Mouse (Mus musculus) gastrocnemius, adult 8-10 months (tissue): ENCODE data around the gene Scn10a. TPM values are rescaled to one million over a fixed set of nuclear protein-coding genes. Genes with fewer than 3 reads are reported as not detected.

Experiments used
- DNase-seq, 2 experiments: peaks; one replicate each; pipeline ENCODE4 v3.0.0; 2022; ENCODE audit warnings: low spot score in 2 of 2
- total RNA-seq, 4 experiments: library from RNA; stranded (reverse); gene quantifications; 2 replicates each; pipeline ENCODE4 v1.2.4; 2022

Gene Scn10a
- total RNA-seq, 4 experiments from 2014 or later, result not detected

GRCm38 (mm10) chr9:119634216-119634843 lies 84.8 kb downstream of the Scn10a start:
- no peak for DNase-seq

- no peak for DNase-seq
These were observed 85.6 kb downstream of the Scn10a start for GRCm38 (mm10) chr9:119633475-119633874.

GRCm38 (mm10) chr9:119632801-119633200 lies 86.3 kb downstream of the Scn10a start:
- DNase-seq, result no peak

DNA sequence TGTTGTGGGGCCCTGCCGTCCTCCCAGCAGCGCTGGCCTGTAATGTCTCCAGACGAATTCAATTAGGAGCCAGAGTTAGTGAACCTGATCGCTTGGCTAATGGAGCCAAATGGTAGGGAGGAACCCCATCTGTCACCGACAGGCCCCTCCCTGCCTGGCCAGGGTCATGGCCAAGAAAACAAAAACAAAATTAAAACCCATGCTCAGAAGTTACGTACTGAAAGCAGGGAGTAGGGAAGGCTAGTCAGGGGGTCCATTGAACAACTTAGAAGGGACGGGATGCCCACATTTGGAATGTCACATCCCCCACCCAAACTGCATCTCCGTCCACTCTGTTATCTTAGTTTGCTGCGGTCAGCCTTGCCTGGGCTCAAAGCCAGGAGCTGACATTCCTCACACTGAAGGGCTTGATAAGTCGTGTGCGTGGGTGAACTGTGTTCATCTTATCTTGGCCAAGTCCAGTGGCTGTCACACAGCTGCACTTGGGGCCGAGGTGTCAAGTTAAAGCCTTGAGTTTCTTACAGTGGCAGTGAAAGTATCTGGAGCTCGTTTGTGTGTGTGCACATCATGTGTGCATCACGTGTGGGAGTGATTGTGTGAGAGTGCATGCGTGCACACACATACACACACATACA lies 87.1 kb downstream of the Scn10a start:
- no peak for DNase-seq

DNA sequence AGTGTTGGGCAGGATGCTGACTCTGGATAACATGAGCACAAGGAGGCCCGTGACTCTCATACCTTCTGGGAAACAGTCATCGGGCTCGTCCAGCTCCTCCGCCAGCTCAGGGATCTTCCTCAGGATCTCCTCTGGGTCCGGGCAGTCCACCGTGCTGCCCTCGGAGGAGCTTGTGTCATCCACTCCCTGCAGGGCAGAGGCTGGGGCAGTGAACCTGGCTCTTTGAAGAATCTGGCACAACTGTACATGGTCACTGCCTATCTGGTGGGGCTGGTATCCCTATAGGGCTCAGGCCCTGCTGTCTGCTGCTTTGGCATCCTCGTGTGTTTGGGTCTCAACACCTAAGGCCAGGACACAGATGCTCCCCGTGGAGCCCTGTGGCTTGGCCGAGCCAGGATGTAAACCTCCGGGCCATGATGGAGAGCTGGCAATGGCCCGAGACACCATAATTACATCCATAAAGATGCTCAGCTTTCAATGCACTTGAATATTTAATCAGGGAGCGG lies 87.7 kb downstream of the Scn10a start:
- no peak for DNase-seq

GRCm38 (mm10) chr9:119628690-119629268 lies 90.3 kb downstream of the Scn10a start:
- DNase-seq, result no peak

GRCm38 (mm10) chr9:119627227-119627626 lies 91.9 kb downstream of the Scn10a start:
- DNase-seq, result no peak

DNA sequence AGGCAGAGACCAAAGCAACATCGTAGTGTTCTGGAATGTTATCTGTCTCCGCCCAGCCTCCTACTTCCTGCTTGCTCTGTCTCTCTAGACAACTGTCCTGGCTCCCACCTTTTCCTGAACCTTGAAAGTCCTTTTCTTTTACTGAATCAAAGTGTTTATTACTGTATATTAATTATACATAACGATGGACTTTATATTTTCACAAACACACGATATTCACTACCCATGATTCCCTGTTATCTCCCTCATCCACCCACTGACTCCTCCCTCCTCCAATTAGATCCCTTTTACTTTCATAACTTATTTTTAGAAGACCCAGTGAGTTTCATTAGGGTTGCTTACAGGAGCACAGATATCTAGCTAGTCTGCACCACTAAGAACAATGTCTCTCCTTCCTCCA lies 95.0 kb downstream of the Scn10a start:
- no peak for DNase-seq

- DNase-seq, result no peak
These were observed 104.3 kb downstream of the Scn10a start for GRCm38 (mm10) chr9:119614798-119615197.

DNA sequence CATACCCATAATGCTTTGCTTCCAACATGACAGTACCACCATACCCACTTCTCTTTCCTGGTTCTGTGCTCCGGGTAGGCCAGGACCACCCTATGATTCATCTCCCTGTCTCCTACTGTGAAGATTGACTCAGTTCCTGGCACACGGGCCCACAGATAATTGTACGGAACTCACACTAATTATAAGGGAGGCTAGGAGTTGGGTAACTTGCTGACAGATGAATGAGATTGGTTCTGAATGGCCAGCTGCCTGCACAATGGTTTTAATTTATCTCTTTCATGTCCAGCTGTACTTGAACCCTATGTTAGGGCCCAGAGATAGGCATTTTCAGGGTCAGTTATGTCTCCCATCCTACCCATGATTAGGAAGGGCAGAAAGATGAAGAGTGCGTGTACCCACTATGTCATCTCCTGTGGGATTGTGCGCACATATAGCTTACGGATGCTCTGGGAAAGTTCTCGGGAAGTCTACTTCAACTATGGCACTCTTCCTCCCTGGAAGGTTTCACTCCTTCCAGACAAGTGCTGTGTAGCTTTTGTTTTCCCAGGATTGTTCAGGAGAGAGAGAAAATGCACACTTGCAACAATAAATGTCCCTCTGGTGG lies 108.5 kb downstream of the Scn10a start:
- DNase-seq, result no peak

- DNase-seq, result no peak
These were observed 112.2 kb downstream of the Scn10a start for GRCm38 (mm10) chr9:119606906-119607305.

DNA sequence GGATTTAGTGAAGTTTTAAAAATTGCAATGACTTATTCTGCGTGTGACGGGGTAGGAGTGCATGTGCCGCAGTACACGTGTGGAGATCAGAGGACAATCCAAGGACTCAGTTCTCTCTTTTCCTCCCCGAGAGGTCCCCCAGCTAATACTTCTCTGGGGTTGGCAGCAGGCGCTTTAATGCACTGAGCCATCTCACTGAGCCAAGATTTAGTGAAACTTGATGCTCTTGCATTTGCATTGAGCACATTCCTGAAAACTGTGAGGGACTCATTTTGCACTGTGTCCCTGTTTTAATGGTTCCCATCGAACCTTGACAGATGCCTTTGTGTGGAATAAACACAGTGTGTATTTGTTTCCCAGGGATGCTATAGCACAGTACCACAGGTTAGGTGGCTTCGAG lies 114.5 kb downstream of the Scn10a start:
- DNase-seq, result no peak

- no peak for DNase-seq
These were observed 120.6 kb downstream of the Scn10a start for GRCm38 (mm10) chr9:119598501-119598900.

- DNase-seq, result no peak
These were observed 121.8 kb downstream of the Scn10a start for GRCm38 (mm10) chr9:119597332-119597731.

- no peak for DNase-seq
These were observed 129.5 kb downstream of the Scn10a start for GRCm38 (mm10) chr9:119589592-119589991.

DNA sequence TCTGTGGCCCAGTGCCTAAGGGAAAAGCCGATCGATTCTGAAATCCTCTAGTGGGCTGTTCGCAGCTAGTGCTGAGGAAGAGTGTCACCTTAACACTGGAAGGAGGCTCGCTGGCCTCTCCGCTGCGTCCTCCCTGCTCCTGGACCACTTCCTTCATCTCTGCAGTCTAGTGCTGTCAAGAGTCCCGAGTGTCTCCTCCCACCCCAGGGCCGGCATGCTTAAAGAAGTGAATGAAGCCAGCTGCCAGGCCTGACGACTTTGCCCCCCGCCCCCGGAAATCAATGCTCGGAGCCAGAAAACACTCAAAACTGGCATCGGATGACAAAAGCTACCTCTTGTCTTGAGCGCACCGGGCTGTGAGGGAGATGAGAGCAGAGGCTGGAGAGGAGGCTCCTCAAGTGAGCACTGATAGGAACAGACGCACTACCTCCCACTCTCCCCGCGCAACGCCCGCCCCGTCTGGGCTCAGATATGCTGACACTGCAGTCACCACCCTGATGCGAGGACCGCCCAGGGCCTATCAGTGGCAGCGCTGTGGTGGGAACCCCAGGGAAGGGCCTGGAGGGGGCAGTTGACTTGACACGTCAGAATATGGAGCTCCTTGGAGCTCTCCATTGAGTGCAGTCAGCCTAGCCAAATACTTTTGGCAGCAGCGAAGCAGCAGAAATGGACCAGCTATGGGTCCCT lies 130.2 kb downstream of the Scn10a start:
- DNase-seq, result no peak

DNA sequence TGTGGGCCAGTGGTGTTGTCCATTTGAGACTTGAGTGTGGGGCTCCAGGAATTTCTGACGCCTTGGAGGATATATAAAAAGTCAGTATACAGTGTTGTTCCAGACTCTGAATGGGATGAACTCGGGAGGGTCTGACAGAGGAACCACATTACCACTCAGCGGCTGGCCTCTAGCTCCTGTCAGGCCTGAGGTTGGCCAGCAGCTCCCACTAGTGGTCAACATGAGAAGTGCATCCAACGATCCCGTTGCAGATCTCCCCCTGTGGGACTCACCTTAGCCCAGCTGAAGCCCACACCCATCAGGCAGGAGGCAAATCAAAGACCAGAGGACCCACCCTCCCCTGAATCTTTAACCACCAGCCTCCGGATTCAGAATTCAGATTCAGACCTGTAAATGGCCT lies 138.5 kb downstream of the Scn10a start:
- DNase-seq, result peak; percentile 27 to 31

DNA sequence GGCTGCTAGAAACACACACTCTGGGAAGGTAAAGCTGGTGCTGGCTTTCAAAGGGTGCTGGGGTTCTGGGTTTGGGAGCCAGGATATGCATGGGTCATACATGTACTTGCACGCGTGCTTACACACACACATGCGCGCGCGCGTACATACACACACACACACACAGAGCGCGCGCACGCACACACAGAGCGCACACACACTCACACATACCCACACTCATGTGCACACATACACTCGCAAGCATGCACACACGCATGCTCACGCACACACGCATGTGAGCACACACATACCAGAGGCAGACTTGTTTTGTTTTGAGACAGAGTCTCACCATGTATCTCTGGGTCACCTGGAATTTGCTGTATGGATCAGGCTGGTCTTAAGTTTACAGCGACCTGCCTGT lies 138.9 kb downstream of the Scn10a start:
- no peak for DNase-seq

DNA sequence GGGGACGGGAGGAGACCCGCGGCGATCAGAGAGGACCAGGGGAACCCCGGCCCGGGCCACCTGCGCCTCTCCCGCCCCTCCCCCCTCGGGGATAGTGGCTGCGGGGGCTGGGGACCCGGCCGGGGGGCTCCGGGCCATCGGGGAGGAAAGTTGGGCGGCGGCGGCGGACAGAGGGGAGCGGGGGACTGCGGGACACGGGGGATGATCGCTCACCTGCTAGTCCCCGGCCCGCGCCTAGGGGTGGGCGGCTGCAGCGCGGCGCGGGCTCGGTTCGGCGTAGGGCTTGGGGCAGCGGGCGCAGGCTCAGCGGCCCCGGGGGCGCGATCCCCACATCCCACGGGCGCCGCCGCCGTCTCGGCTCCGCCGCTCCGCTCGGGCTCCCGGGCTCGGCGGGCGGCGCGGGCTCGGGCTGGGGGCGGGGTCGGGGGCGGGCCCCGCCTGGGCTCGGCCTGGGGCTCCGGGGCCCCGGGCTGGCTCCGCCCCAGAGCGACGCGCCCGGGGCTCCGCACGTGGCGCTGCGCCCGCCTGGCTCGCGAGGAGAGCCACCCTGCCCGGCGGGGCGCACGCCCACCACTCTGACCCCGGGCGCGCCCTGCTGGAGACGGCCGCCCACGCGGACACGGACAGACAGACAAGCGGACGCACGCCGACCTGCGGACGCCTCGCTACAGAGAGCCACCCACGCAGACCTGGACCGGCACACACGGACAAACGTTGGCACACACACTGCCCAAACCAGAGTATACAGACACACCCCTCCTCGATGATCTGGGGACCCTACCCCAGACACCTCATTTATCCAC lies 140.3 kb downstream of the Scn10a start, which contains the start of gene Scn5a:
Gene Scn5a, minus strand, starts transcription at position 381 of the 803 bp plus-strand sequence.
- no peak for DNase-seq

DNA sequence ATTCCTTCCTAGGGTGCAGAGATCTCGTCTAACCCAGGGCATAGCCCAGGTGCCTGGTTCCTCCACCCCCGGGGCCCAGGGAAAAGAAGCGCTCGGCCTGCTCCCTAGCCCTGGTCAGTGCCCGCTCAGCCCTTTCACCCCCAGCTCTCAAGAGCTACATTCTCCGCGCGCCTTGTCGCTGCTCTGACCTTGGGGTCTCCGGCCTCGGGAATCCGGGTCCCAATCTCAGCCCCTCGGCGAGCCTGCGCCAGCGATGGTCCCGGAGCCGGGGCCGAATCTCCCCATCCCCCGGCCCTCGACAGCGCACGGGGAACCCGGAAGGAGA lies 140.8 kb downstream of the Scn10a start:
- DNase-seq, result no peak

DNA sequence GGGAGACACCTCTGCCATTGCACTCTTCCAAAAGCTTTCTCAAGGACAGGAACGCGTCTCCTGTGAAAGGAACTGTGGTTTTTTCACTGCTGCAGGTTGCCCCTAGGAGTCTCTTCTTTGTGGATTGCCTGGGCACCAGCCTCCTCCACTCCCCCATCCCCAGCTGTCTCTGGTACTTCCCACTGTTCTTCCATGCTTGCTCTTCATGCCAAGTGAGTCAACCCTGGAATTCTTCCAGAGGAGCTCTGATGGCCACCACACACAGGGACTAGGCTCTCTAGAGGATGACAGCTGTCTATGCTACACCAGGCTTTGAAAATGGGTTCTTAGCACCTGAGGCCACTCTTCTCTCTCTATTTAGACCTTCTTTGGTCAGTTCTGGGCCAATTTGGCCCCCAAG lies 142.1 kb downstream of the Scn10a start:
- no peak for DNase-seq
